Mouse (Mus musculus) spleen, adult 2 months (tissue): ENCODE data around the gene Stat5a.

Experiments used
- CTCF ChIP-seq: fragments of 200-500 bp; IDR thresholded peaks from 2 replicates; pipeline ENCODE4 v1.5.1; 2011; ENCODE audit warnings: mild to moderate bottlenecking, inconsistent platforms; ENCODE audit not compliant: insufficient read depth, insufficient read length, insufficient replicate concordance; ENCODE audit errors: extremely low read depth
- POLR2A ChIP-seq: fragments of 200-500 bp; IDR thresholded peaks from 2 replicates; pipeline ENCODE4 v1.6.1; 2011; ENCODE audit warnings: low read depth, low read length, inconsistent platforms

- TF ChIP-seq POLR2A, result no peak
- TF ChIP-seq CTCF, result no peak
These were observed 41.8 kb upstream of the Stat5a start for GRCm38 (mm10) chr11:100817311-100817710.
